Mouse (Mus musculus) adrenal gland, adult 8-10 months (tissue): ENCODE data around the gene Trim31. TPM values are rescaled to one million over a fixed set of nuclear protein-coding genes. Genes with fewer than 3 reads are reported as not detected.

Source experiments
- DNase-seq: peaks from one replicate; pipeline ENCODE4 v3.0.0; 2022
- total RNA-seq, 4 experiments: library from RNA; stranded (reverse); gene quantifications; 2 replicates each; pipeline ENCODE4 v1.2.4; 2022

Trim31 gene
- total RNA-seq, 4 experiments from 2014 or later = not detected

DNA sequence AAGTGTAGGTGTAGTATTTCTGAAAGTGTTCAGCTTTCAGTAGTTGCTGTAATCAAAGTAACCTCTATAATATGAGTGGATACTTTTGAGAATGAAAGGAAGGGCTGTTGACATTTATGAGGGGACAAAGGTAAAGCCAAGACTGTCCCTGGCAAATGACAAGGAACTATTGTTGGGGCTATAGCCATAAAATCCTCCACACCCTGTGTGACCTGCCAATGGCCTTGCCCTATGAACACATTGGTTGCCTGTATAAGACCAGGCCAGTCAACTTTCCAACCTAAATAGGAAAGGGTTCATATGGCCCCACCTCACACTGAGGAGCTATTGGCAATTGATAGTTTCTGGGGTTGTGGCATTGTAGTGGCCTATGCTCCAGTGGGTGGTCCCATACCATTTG lies 853 bp upstream of the Trim31 start:
- no peak for DNase-seq

DNA sequence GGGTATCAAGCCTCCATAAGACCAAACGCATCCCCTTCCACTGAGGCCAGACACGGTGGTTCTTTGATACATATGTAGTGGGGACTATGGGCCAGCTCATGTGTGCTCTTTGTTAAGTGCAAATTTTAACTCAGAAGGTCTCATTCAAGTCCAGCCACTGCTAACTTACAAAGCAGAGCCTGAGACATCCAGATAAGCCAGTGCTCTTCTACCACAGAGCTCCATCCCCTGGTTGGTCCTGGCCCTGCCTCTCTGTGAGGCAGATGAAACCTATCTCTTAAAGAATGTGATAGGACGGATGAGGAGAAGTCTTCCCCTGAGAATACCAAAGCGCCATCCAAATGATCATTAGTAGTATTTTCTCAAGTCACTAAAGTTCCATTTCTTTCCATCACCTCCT lies 1.5 kb downstream of the Trim31 start:
- no peak for DNase-seq

DNA sequence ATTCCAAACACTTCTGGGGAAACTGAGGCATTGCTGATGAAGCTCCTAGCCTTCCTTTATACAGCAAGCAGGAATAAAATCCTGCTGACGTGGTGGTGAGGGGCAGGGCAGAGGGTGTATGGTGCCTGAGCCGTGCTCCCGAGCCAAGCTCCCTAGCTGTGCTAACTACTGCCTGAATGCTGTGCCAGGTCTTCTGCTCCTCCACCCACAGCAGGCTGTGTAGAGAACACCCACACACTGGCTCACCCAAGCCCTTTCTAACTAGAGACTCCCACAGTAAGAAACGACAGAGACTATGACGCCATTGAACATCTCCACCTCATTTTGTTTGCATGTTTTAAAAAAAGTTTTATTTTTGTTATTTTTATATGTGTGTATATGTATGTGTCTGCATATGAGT lies 2.1 kb downstream of the Trim31 start:
- DNase-seq = no peak

GRCm38 (mm10) chr17:36900691-36901090 lies 2.8 kb downstream of the Trim31 start:
- DNase-seq = no peak

GRCm38 (mm10) chr17:36903651-36904050 lies 5.7 kb downstream of the Trim31 start:
- DNase-seq = no peak

DNA sequence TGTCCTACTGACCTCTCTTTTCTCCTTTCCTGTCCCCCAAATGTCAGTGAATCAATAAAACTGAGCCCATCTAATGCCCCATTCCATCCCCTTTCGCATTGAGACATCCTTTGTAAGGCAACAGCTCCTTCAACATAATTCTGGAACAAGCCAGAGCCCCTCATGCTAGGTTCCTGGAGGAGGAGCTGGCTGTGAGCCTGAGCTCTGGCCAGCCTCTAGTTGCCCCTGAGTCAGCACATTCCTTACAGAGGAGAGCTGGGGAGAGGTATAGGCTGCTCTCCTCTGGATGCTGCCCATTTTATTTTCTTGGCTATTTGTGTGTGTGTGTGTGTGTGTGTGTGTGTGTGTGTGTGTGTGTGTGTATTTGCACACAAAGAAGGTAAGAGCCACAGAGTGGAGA lies 10.3 kb downstream of the Trim31 start:
- no peak for DNase-seq

DNA sequence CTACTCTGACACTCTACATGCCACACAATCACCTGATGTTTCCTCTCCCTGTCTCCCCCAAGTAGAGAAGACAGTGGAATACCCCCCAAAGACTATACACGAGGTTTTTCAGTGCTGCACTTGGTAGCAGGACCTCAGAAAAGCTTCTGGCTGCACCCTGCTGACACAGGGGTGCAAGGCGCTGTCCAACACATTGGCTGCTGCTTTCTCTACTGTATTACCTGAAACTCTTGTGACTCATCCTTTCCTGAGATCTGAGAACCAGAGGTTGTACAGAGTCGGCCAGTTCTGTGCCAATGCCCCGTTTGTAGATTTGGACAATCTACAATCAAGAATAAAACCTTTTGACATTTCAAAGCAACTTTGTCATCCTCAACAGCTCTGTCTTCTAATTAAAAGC lies 11.9 kb downstream of the Trim31 start:
- no peak for DNase-seq

DNA sequence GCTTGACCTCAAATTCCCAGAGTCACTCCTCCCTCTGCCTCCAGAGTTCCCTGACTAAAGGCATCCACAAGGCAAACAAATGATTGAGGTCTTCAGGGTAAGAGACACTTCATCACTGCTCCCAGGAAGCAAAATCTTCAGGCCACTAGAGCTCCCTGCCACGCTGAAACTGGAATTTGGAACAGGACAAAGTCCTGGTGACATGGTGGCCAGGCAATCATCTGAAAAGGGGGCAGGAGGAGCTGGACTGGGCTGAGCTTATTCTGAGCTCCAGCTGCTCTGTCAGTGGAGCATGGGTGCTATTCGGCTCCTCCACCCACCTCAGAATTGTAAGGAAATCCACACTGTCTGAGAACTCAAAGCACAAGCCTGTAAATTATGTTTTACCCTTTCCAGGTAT lies 14.1 kb downstream of the Trim31 start:
- DNase-seq = no peak

- DNase-seq = no peak
Measured at GRCm38 (mm10) chr17:36914108-36914507, 16.2 kb downstream of the Trim31 start.

DNA sequence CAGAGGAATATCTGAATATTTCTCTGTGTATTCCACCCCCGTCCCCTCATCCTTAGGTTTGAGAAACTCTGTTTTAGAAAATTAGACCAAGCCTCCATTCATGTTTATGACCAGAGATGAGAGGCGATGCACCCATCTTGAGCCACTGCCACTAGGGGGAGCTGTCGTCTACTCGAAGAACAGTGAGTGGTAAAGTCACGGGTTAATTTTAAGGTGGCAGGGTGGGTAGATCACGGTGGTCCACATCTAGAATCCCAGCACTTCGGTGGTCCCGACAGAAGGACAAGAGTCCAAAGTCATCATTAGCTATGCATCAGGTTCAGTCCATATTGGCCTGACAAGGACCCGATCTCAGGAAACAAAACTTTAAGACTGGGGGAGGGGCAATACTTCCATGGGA lies 17.2 kb downstream of the Trim31 start:
- no peak for DNase-seq

GRCm38 (mm10) chr17:36920239-36920638 lies 22.3 kb downstream of the Trim31 start:
- peak; percentile 84 for DNase-seq

GRCm38 (mm10) chr17:36922715-36923114 lies 24.8 kb downstream of the Trim31 start:
- no peak for DNase-seq

- DNase-seq = no peak
Measured at GRCm38 (mm10) chr17:36923491-36923890, 25.6 kb downstream of the Trim31 start.

GRCm38 (mm10) chr17:36927496-36928120 lies 29.7 kb downstream of the Trim31 start:
- DNase-seq = peak; percentile 53

- no peak for DNase-seq
Measured at GRCm38 (mm10) chr17:36929236-36929932, 31.5 kb downstream of the Trim31 start.

GRCm38 (mm10) chr17:36930233-36930632 lies 32.3 kb downstream of the Trim31 start:
- DNase-seq = no peak

DNA sequence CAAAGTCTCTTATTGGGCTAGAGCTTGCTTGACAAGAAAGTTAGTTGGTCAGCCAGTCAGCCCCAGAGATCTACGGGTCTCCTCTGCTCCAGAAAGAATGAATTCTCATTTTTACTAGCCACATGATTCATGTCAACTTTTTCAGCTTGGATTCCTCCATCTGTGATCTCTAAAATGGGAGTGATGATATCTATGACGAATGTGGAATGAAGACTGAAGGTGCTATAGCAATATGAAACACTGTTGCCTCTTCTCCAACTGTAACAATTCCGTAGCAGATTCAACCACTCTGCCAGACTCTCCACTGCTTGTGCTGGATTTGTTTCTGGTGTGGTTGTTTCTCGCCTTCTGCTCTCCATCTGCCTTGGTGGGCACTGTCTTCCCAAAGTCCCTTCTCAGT lies 33.2 kb downstream of the Trim31 start:
- DNase-seq = no peak

DNA sequence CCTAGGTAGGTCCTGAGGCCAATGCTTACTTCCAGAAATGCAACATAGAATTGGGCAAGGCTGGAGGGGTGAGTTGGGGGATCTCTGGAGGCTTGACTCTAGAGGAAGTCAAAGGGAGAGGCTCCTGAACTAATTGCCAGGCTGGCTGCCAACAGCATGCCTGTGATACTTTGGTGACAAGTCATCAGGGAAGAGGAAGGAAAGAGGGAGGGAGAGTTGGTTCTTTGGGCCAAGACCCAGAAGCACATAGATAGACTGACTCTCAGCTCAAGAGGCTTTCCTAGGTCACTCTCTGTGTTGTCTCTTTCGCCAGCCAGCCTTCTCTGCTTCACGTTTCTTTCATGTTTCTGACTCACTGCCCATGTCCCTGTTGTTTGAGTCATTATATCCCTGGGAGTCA lies 33.9 kb downstream of the Trim31 start:
- DNase-seq = peak; percentile 65

DNA sequence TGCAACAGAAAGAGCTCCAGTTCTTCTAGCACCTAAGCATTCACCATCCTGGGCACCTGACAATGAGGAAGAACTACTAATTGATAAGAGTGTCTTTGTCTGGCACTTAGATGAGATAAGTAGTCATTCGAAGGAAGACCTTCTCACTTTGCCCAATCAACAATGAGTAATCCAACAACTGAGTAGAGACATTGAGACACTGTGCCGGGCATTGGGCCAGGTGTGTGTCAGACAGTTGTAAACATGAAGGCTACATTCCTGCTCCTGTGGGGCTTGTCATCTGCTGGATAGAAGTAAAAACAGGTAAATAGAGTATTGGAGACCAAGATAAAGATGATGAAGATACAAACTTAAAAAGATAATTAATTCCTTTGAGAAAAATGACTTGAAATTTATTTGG lies 40.1 kb downstream of the Trim31 start:
- DNase-seq = peak; percentile 66

- DNase-seq = no peak
Measured at GRCm38 (mm10) chr17:36942391-36942790, 44.5 kb downstream of the Trim31 start.

DNA sequence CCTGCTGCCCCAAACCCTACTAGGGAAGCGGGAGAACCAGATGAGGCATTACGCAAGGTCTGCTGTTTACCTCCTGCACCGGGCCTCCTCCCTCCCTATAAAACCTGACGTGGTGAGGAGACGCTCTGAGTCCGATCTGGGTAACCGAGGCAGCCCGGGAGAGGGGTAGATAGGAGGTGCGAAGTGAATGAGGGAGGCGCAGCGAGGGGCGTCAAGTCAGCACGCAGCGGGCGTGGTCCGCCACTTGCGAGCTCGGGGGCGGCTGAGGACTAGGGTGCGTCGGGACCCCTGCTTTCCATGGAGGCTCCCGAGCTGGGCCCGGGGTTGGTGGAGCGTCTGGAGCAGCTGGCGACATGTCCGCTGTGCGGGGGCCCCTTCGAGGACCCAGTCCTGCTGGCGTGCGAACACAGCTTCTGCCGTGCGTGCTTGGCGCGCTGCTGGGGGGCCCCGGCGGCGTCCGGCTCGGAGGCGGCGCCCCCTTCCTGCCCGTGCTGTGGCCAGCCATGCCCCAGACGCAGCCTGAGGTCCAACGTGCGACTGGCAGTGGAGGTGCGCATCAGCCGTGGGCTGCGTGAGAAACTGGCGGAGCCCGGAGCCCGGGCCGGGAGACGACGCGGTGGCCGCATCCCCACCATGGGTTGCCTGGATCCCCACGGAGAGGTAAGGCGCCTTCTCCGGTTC lies 45.0 kb downstream of the Trim31 start, which contains the start of gene Rnf39:
Gene Rnf39, plus strand, starts transcription at position 128 of the 681 bp plus-strand sequence.
- DNase-seq = no peak

- DNase-seq = no peak
Measured at GRCm38 (mm10) chr17:36943691-36944090, 45.8 kb downstream of the Trim31 start.

- DNase-seq = no peak
Measured at GRCm38 (mm10) chr17:36944121-36944775, 46.3 kb downstream of the Trim31 start.
